Mouse (Mus musculus): ENCODE data around the gene Crk.

Crk gene

GRCm38 (mm10) chr11:75655621-75656545 is 23.2 kb upstream of the Crk start:
- peak; percentile 91 for DNase-seq

- peak; percentile 54 for DNase-seq
Measured at GRCm38 (mm10) chr11:75656621-75657590, 22.2 kb upstream of the Crk start.

GRCm38 (mm10) chr11:75657841-75658240 is 21.2 kb upstream of the Crk start:
- no peak for DNase-seq

GRCm38 (mm10) chr11:75658311-75658710 is 20.7 kb upstream of the Crk start:
- DNase-seq = no peak

- DNase-seq = peak; percentile 32
Measured at GRCm38 (mm10) chr11:75658996-75659750, 19.9 kb upstream of the Crk start.

GRCm38 (mm10) chr11:75660081-75660590 is 18.9 kb upstream of the Crk start:
- DNase-seq = no peak

GRCm38 (mm10) chr11:75660941-75661800 is 17.9 kb upstream of the Crk start:
- DNase-seq = no peak

GRCm38 (mm10) chr11:75662131-75662530 is 16.9 kb upstream of the Crk start:
- DNase-seq = no peak

- DNase-seq = no peak
Measured at GRCm38 (mm10) chr11:75666296-75666695, 12.8 kb upstream of the Crk start.

GRCm38 (mm10) chr11:75668621-75669020 is 10.4 kb upstream of the Crk start:
- DNase-seq = no peak

GRCm38 (mm10) chr11:75669176-75669852 is 9.7 kb upstream of the Crk start:
- no peak for DNase-seq

- no peak for DNase-seq
Measured at GRCm38 (mm10) chr11:75669853-75670200, 9.2 kb upstream of the Crk start.

GRCm38 (mm10) chr11:75671426-75672180 is 7.5 kb upstream of the Crk start:
- DNase-seq = no peak

- DNase-seq = no peak
Measured at GRCm38 (mm10) chr11:75673411-75673810, 5.6 kb upstream of the Crk start.

GRCm38 (mm10) chr11:75674875-75675274 is 4.2 kb upstream of the Crk start:
- DNase-seq = no peak

GRCm38 (mm10) chr11:75677881-75678746 is 945 bp upstream of the Crk start:
- DNase-seq = no peak

- peak; percentile 70 for DNase-seq
Measured at GRCm38 (mm10) chr11:75679439-75680171, 546 bp downstream of the Crk start.

- no peak for DNase-seq
Measured at GRCm38 (mm10) chr11:75684462-75684861, 5.4 kb downstream of the Crk start.

All from lung, postnatal 36 days (tissue).